Mouse (Mus musculus): Measurements from ENCODE around the gene Spata45.

DNA sequence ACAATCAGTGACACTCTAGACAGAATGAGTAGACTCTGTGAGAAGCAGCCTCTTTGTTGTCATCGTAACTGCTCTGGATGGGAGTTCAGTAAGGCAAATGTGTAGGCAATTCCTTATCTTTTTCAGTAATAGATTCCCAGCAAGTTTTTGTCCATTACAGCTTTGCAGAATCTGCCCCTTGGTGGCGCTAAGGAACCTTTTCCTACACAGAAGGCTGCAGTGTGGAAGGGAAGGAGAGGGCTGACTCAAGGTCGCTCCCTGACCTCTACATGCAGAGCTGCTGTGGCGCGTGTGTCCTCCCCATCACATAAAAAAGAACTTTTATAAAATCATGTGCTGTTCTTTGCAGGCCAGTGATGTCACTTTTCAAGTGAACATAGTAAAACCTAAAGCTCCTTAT lies 31.9 kb downstream of the Spata45 start:
- TF ChIP-seq CTCF (IDR thresholded peaks at IDR 0.05; ENCODE audit: low read depth, low read length) (peak; percentile 32), POLR2A (IDR thresholded peaks at IDR 0.05; ENCODE audit: insufficient read depth, low read length) (no peak), EP300 (IDR thresholded peaks at IDR 0.05; ENCODE audit: insufficient read depth, low read depth, low read length) (no peak)
